Mouse (Mus musculus) thymus, adult 18-20 months (tissue): ENCODE data around the gene Gm21943.
"Not testable (repeated sequence)": the region's sequence is repeated elsewhere in the genome, so short reads cannot be mapped to it uniquely, and the experiment has no call there.

Experiments used
- DNase-seq, 2 experiments: peaks; one replicate each; pipeline ENCODE4 v3.0.0; 2022; ENCODE audit warnings: mixed read lengths in 2 of 2

Gene Gm21943

GRCm38 (mm10) chrY:57533644-57534043 lies at the start of gene Gm21943:
Gm21943 (minus strand) TSS chrY:57533744.
- not testable (repeated sequence) for DNase-seq
